Comparison of ENCODE assay signal across 21 mouse cellular contexts in genomic region chr12:16789756-16790155, GRCm38 (mm10). TPM values are rescaled to one million over a fixed set of nuclear protein-coding genes. Genes with fewer than 3 reads are reported as not detected.
DNase-seq lines count a peak whose midpoint lies in the region; ATAC-seq lines count a peak whose summit lies in the region.
"Had no signal": no experiment of that assay in that cellular context is flagged by ENCODE, and none has a peak within 500 bp of the region (broad histone marks: within the 10 kb centered on the region; RNA-seq: fewer than 3 reads in every experiment).

No protein-coding gene starts in this region.

- 9% methylated on average over 4 of the region's 4 CpGs for WGBS in heart, embryonic 10.5 days
- 5% methylated on average over 4 of the region's 4 CpGs for WGBS in midbrain, embryonic 13.5 days
- 8% methylated on average over 4 of the region's 4 CpGs for WGBS in midbrain, embryonic 14.5 days
- WGBS in embryonic facial prominence, embryonic 14.5 days = 16% methylated on average over 4 of the region's 4 CpGs

- H3K27ac ChIP-seq in heart, embryonic 10.5 days = peak overlapping the region; percentile 24; the same call in 1 of the 2 replicates
- 0 out of 2 replicates have a peak overlapping the region, but pooled peaks have one; percentile 53 for H3K27ac ChIP-seq in midbrain, embryonic 13.5 days
- no peak overlapping the region for H3K27ac ChIP-seq in midbrain, embryonic 14.5 days (replicated peaks; ENCODE audit: low read depth, low read length)
- H3K27ac ChIP-seq in embryonic facial prominence, embryonic 14.5 days (replicated peaks; ENCODE audit: low read depth, low read length) = no peak overlapping the region
- H3K27ac ChIP-seq: heart, embryonic 13.5 days; kidney, postnatal 0 days; limb, embryonic 12.5 days; liver, embryonic 13.5 days; lung, embryonic 15.5 days had no signal

- H3K36me3 ChIP-seq in heart, embryonic 10.5 days = no peaks in the 10 kb centered on the region
- no peaks in the 10 kb centered on the region for H3K36me3 ChIP-seq in midbrain, embryonic 13.5 days
- no peaks in the 10 kb centered on the region for H3K36me3 ChIP-seq in midbrain, embryonic 14.5 days (ENCODE audit: control insufficient read depth, insufficient read depth, low read length)
- H3K36me3 ChIP-seq in embryonic facial prominence, embryonic 14.5 days (ENCODE audit: control insufficient read depth, insufficient read depth, low read length) = no peaks in the 10 kb centered on the region
- H3K36me3 ChIP-seq: heart, embryonic 13.5 days; intestine, embryonic 15.5 days; limb, embryonic 12.5 days; liver, embryonic 13.5 days; lung, embryonic 15.5 days had no signal

- H3K4me2 ChIP-seq in midbrain, embryonic 13.5 days (replicated peaks) = no peak overlapping the region
- H3K4me2 ChIP-seq in midbrain, embryonic 14.5 days (ENCODE audit: low read length) = no peak overlapping the region
- H3K4me2 ChIP-seq in embryonic facial prominence, embryonic 14.5 days (ENCODE audit: low read depth, low read length) = no peak overlapping the region
- H3K4me2 ChIP-seq: heart, embryonic 13.5 days; intestine, embryonic 15.5 days; limb, embryonic 12.5 days; liver, embryonic 13.5 days; lung, embryonic 15.5 days had no signal

- H3K4me3 ChIP-seq in heart, embryonic 10.5 days = no peak overlapping the region
- no peak overlapping the region for H3K4me3 ChIP-seq in midbrain, embryonic 13.5 days (replicated peaks)
- H3K4me3 ChIP-seq in midbrain, embryonic 14.5 days (replicated peaks; ENCODE audit: low read depth, low read length) = no peak overlapping the region
- H3K4me3 ChIP-seq in embryonic facial prominence, embryonic 14.5 days (ENCODE audit: low read depth, low read length) = no peak overlapping the region
- H3K4me3 ChIP-seq: heart, embryonic 13.5 days; intestine, embryonic 15.5 days; limb, embryonic 12.5 days; liver, embryonic 13.5 days; lung, embryonic 15.5 days; myocyte had no signal

- no peak overlapping the region; the same call in 1 of the 2 replicates for H3K9ac ChIP-seq in midbrain, embryonic 13.5 days (replicated peaks)
- H3K9ac ChIP-seq in midbrain, embryonic 14.5 days (replicated peaks; ENCODE audit: low read length) = no peak overlapping the region
- no peak overlapping the region for H3K9ac ChIP-seq in embryonic facial prominence, embryonic 14.5 days (ENCODE audit: low read depth, low read length)
- H3K9ac ChIP-seq: heart, embryonic 13.5 days; intestine, embryonic 15.5 days; limb, embryonic 12.5 days; liver, embryonic 13.5 days; lung, embryonic 15.5 days had no signal

- ATAC-seq in midbrain, embryonic 13.5 days = no peak
- no peak for ATAC-seq in midbrain, embryonic 14.5 days (ENCODE audit: low FRiP score, low TSS enrichment)
- no peak for ATAC-seq in embryonic facial prominence, embryonic 14.5 days (ENCODE audit: low read depth)

- H3K9me3 ChIP-seq in heart, embryonic 10.5 days = no peaks in the 10 kb centered on the region
- H3K9me3 ChIP-seq in midbrain, embryonic 13.5 days = no peaks in the 10 kb centered on the region
- H3K9me3 ChIP-seq in midbrain, embryonic 14.5 days (ENCODE audit: control insufficient read depth, low read length) = no peaks in the 10 kb centered on the region
- H3K9me3 ChIP-seq in embryonic facial prominence, embryonic 14.5 days (ENCODE audit: control insufficient read depth, low read length) = no peaks in the 10 kb centered on the region
- H3K9me3 ChIP-seq: heart, embryonic 13.5 days; intestine, embryonic 15.5 days; limb, embryonic 12.5 days; liver, embryonic 13.5 days; lung, embryonic 15.5 days had no signal

- DNase-seq in heart, embryonic 10.5 days (ENCODE audit: low spot score) = no peak
- DNase-seq in heart, adult 11 months = no peak
- no peak for DNase-seq in midbrain, embryonic 14.5 days
- peak; percentile 23 for DNase-seq in embryonic facial prominence, embryonic 14.5 days (ENCODE audit: low spot score)
- peak; percentile 35 for DNase-seq in retina, embryonic 14.5 days (ENCODE audit: low spot score)
- DNase-seq in ovary, adult 18-20 months (ENCODE audit: low spot score) = no peak
- DNase-seq in lung, postnatal 10 days = no peak
- DNase-seq: adrenal gland, postnatal 25 days; B cell, adult 2 months; cerebellum, adult 9-10 months; heart, postnatal 4 days; liver, embryonic 13.5 days; right cerebral cortex, postnatal 4 days; thymus, postnatal 36 days had no signal

- H3K4me1 ChIP-seq in heart, embryonic 10.5 days = peaks cover 25% of the 10 kb centered on the region
- H3K4me1 ChIP-seq in midbrain, embryonic 13.5 days (replicated peaks) = peaks cover 14% of the 10 kb centered on the region
- H3K4me1 ChIP-seq in midbrain, embryonic 14.5 days (ENCODE audit: control insufficient read depth, insufficient read depth, low read length) = 0 out of 2 replicates have a peak, but pooled peaks cover 8% of the 10 kb centered on the region
- no peaks in the 10 kb centered on the region for H3K4me1 ChIP-seq in embryonic facial prominence, embryonic 14.5 days (ENCODE audit: control insufficient read depth, insufficient read depth, low read length)
- H3K4me1 ChIP-seq: heart, embryonic 13.5 days; limb, embryonic 12.5 days; lung, embryonic 15.5 days had no signal

- H3K27me3 ChIP-seq in heart, embryonic 10.5 days (ENCODE audit: insufficient read depth, poor library complexity, severe bottlenecking) = no peaks in the 10 kb centered on the region
- no peaks in the 10 kb centered on the region for H3K27me3 ChIP-seq in midbrain, embryonic 13.5 days
- no peaks in the 10 kb centered on the region for H3K27me3 ChIP-seq in midbrain, embryonic 14.5 days (ENCODE audit: control insufficient read depth, insufficient read depth, low read length)
- no peaks in the 10 kb centered on the region for H3K27me3 ChIP-seq in embryonic facial prominence, embryonic 14.5 days (replicated peaks; ENCODE audit: control insufficient read depth, insufficient read depth, low read length)
- H3K27me3 ChIP-seq: heart, embryonic 13.5 days; intestine, embryonic 15.5 days; limb, embryonic 12.5 days; liver, embryonic 13.5 days; lung, embryonic 15.5 days had no signal

RNA-seq across cellular contexts. Expression of gene Greb1, which starts 10.9 kb away (rescaled TPM):
- 5.5 TPM in 2 replicates for polyA plus RNA-seq in heart, embryonic 10.5 days (2016; fragmentation: Nextera tagmentation; extraction: Ambion mirVana)
- 2.7 and 3.1 TPM in 2 replicates for polyA plus RNA-seq in midbrain, embryonic 13.5 days (2015; fragmentation: Nextera tagmentation; extraction: Ambion mirVana)
- 1.6 and 2.5 TPM in 2 replicates for polyA plus RNA-seq in midbrain, embryonic 14.5 days (2014; fragmentation: Nextera tagmentation; extraction: Ambion mirVana)
- 1.3 TPM in 2 replicates for polyA plus RNA-seq in embryonic facial prominence, embryonic 14.5 days (2014; fragmentation: Nextera tagmentation; extraction: Ambion mirVana)

RNA-seq across cellular contexts. Expression of gene E2f6, which starts 21.0 kb away (rescaled TPM):
- 52.8 and 63.4 TPM in 2 replicates for polyA plus RNA-seq in heart, embryonic 10.5 days (2016; fragmentation: Nextera tagmentation; extraction: Ambion mirVana)
- 46.7 and 49.5 TPM in 2 replicates for polyA plus RNA-seq in midbrain, embryonic 13.5 days (2015; fragmentation: Nextera tagmentation; extraction: Ambion mirVana)
- polyA plus RNA-seq in midbrain, embryonic 14.5 days (2014; fragmentation: Nextera tagmentation; extraction: Ambion mirVana) = 33.4 and 36.9 TPM in 2 replicates
- 51.9 and 54.3 TPM in 2 replicates for polyA plus RNA-seq in embryonic facial prominence, embryonic 14.5 days (2014; fragmentation: Nextera tagmentation; extraction: Ambion mirVana)

Comparison
In these comparisons a context has a peak if more than half of its experiments do, and no peak if none do; other contexts are left out.
1. H3K27ac ChIP-seq: peak in heart, embryonic 10.5 days (single experiment) and midbrain, embryonic 13.5 days (single experiment); none in midbrain, embryonic 14.5 days (single experiment) and embryonic facial prominence, embryonic 14.5 days (single experiment).
2. DNase-seq: peak in embryonic facial prominence, embryonic 14.5 days (single experiment) and retina, embryonic 14.5 days (single experiment); none in heart, embryonic 10.5 days (single experiment), heart, adult 11 months (single experiment), midbrain, embryonic 14.5 days (single experiment), ovary, adult 18-20 months (single experiment) and lung, postnatal 10 days (single experiment).